Mouse (Mus musculus): ENCODE results near the gene Gdpgp1. TPM values are rescaled to one million over a fixed set of nuclear protein-coding genes. Genes with fewer than 3 reads are reported as not detected.
A peak's percentile ranks its signal among the peaks of the same experiment; 100 is the strongest.

Gene Gdpgp1
- total RNA-seq, 4 experiments from 2014 or later: 6.2 to 7.5 (median 7.0) TPM

DNA sequence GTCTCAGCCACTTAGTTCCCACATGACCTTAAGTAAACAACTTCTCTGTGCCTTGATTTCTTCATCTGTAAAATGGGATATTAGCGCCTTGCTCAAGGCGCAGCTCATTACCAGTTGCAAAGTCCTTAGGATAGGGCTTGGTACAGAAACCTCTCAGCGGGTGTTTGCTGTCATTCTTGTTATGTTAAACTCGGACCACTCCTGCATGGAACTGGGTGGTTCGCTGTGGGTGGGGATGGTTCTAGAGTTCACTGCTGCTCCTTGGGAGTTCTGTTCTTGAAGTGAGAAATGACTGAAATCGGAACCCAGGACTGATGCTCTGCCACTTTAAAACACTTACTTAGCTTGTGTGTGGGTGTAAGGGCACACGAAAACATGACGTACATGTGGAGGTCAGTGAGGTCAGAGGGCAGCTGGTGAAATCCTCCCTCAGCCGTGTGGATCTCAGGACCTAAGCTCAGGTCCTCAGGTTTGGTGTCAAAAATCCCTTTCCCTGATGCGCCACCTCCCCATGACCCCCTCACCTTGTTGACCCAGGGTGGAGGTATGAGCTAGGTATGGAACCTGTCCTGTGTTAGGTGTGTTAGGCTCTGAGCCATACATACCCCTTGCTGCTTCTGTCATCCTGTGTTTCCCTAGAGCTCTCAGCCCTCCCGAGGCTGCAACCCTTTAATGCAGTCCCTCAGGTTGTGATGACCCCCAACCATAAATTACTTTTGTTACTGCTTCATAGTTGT is 32.6 kb upstream of the Gdpgp1 start:
- DNase-seq (ENCODE audit: low spot score in 2 of 2): no peak

DNA sequence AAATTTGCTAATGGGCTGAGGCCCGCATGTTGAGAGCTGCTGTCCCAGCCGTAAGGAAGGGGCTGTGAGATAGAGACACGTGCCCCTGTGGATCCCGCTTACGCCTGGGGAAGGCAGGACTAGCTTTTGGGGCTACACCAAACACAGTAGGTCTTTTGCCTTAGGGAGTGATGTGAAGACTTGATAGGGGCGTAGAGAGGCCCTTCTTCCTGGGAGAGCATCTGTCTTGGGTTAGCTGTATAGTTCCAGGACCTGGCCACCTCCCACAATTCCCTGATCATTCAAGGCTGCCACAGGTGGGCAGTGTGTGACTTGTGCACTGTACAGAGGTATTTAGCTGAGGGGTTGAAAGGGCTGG is 32.1 kb upstream of the Gdpgp1 start:
- DNase-seq (ENCODE audit: low spot score in 2 of 2): no peak

DNA sequence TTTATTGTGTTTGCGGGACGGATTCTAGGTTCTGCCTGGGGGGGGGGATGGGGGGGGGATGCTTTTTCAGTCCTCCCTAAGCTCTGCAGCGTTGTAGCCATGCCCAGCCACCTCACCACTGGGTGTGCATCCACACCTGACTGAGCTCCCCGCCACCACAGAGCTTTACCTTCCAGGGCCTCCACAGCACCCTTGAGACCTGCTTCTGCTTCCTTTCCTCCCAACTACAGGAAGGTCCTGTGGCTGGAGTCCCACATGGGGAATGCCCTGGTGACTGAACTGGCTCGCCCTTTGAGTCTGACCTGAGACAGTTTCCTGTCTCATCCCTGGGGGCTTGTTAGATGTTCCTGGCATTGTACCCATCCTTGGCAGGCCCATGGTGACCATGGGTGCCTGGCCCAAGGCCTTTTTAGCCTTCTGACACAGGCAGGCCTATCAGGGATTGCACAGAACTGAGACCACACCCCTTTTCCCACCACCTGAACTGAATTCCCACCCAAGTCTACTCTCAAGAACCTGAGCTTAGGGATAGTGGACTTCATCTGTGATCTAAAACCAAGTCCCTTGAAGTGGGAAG is 31.6 kb upstream of the Gdpgp1 start:
- DNase-seq (ENCODE audit: low spot score in 2 of 2): no peak

DNA sequence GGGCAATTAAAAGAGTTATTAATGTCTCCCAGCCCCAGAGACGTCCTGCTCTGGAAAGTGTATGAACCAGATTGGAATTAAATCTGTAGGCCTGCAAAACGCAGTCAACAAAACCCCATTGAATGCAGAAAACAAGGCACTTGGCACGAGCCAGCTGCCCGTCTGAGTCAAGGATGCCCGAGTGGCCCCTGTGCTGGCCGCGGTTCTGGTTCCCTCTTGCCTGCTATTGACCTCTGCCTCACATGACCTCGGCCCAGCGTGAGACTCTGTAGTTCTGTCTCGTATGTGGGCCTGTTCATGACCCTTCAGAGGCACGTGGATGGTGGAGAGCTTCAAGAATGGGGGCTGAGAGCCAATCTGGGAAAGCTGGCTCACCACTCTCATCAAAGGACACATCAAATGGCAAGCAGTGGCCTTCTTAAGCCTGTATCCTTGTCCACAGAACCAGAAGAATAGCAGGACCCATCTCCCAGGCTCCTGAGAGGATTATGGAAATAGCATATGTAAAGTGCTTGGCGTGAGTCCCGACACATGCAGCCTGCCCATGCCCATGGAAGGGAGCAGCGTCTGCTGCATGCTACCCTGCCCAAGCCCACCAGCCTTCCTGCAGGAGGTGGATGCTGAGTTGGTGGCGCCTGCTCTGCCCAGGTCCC is 30.7 kb upstream of the Gdpgp1 start:
- no peak for DNase-seq (ENCODE audit: low spot score in 2 of 2)

DNA sequence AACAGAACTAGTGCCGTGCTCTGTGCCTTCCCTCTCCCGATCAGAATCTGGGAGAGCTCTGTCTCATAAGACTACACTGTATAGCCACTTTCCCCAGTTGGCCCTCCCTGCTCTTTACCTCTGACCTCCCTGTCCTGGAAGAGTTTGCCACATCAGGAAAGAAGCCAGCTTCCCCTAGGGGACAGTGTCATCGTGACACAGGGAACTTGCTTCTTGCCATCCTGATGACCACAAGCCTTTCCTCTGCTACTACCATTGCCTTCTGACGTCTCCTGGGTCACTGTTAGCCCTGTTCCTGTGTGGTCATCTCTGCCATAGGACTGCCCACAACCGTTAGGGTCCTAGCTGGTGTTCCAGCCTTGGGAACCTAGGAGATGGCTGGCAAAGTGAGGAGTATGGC is 29.7 kb upstream of the Gdpgp1 start:
- no peak for DNase-seq (ENCODE audit: low spot score in 2 of 2)

DNA sequence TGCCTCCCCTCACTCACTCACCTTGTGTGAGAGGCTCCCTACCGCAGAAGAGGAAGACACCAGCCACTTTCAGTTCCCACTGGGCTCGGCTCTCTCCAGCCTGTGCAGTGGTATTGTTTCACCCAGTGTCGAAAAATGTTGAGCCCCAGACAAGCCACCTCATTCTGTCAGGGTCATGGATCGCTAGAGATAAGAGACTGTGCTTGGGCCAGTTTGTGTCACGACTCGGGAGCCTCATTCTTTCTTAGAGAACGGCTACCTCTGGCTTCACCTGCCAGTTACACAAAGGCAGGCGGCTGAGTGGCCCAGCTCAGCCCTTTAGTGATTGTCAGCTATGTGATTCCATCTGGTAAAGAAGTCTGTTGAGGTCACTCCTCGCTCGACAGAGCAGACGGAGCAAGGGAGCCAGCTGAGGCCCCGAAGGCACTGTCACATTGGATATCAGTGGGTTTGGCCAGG is 29.0 kb upstream of the Gdpgp1 start:
- no peak for DNase-seq (ENCODE audit: low spot score in 2 of 2)

DNA sequence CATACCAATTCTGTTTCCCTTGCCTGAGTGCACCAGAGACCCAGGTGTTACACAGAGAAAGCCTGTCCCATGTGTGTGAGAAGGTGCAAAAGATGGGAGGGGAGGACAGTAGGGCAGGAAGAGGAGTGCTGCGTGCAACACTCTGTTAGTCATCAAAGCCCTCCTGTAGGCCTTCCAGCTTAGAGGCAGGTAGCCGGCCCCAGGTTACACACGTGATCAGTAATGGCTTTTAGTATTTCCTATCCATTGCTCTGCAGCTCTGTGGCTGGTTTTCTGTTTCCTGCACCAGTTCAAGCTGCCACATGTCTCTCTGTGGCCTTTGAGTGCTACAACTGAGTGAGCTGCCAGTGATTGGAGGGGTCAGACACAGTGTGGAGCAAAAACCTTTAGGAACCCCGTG is 28.3 kb upstream of the Gdpgp1 start:
- DNase-seq (ENCODE audit: low spot score in 2 of 2): no peak

DNA sequence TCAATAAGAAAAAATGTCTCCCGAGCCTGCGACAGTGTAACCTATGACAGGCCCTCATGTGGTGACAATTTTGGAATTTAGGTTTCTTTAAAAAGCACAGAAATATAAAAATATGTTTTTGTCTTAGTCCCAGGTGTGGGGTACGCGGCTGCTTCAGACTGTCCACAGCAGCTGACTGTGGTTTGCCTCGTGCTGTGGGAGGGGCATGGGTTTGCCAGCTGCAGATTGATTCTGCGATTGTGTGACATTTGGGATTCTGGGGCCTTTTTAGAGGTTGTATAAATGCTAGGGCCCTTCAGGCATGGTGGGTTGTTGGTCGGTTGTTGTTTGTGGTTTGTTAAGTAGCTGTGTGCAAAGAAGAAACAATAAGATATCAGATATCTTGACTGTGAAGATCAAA is 27.7 kb upstream of the Gdpgp1 start:
- DNase-seq (ENCODE audit: low spot score in 2 of 2): no peak

DNA sequence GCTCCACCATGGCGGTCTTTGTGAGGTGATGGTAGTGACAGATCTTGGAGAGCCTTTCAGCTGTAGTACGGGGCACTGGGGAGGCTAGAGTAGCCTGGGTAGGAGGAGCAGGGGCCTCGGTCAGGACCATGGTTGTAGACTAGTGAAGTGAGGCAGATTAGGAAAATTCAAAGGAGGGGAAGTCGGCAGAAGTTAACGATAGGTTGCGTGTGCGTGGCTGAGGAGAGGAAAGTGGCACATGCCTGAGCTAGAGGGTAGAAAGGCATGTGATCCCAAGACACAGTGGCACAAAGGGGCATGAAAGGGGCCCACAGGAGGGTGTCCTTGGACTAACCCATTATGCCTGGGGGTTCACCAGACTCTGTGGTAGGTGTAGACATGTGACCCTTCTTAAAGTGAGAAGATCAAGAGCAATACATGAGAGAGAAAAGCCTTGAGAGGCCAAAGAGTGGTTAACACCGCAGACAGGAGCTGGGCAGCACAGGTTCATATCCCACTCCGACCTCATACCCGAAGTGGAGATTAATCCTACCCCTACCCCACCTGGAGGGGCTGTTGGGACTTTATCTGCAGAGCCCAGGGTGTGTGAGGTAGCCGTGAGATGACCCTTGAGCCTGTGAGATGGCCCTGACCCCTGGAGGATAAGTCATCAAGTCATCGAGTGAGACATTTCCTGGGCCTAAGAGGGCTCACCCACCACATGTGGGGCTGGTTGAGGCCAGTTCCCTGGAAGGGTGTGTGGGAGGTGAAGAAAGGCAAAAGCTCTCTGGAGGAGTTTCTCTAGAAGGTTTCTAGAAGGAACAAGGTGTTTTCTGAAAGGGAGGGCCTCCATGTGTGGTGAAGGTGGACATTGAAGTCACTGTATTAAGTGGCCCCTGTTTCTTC is 26.7 kb upstream of the Gdpgp1 start:
- no peak for DNase-seq (ENCODE audit: low spot score in 2 of 2)

DNA sequence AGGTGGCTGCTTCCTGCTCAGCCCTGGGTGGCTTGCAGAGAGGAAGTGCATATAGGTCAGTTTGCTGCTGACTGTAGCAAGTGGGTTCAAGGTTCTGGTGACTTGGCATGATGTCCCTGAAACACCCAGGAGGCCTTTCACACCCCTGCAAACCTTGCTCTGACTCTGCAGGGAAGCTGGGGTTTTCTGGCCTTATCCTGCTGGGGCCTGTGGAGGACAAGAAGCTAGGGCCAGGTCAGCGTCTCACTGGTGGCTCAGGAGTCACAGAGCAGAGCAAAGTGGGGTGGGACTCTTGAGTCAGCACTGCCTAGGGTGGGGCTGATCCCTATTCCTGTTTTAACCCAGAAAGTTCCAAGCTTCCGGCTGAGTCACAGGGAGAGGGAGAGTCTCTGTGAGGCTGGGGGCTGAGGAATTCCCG is 25.3 kb upstream of the Gdpgp1 start:
- DNase-seq (ENCODE audit: low spot score in 2 of 2): no peak

DNA sequence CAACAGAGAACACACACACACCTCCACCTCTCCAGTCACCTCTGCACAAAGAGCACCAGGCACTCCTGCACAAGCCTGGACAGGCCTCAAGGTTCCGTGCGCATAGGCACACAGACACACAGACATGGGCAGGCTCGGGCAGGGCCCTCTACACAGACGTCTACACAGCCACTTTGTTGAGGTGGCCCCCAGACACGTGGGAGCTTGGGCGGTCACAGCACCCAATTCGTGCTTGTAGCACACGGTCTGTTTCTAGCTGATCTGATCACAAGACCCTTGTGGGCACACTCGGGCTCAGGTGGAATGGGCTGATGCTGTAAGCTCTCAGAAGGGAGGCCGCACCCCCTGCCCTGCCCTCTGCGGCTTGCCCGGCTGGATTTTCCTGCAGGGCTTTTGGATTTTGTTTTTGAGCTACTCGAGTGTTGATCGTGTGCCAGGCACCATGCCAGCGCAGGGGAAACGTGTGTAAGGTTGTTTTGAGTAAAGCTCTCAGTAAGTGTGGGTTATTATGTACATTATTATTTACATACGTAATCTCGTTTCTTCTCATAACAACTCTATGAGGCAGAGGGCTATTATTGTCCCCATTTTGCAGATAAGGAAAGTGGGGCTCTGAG is 24.5 kb upstream of the Gdpgp1 start:
- DNase-seq (ENCODE audit: low spot score in 2 of 2): no peak

DNA sequence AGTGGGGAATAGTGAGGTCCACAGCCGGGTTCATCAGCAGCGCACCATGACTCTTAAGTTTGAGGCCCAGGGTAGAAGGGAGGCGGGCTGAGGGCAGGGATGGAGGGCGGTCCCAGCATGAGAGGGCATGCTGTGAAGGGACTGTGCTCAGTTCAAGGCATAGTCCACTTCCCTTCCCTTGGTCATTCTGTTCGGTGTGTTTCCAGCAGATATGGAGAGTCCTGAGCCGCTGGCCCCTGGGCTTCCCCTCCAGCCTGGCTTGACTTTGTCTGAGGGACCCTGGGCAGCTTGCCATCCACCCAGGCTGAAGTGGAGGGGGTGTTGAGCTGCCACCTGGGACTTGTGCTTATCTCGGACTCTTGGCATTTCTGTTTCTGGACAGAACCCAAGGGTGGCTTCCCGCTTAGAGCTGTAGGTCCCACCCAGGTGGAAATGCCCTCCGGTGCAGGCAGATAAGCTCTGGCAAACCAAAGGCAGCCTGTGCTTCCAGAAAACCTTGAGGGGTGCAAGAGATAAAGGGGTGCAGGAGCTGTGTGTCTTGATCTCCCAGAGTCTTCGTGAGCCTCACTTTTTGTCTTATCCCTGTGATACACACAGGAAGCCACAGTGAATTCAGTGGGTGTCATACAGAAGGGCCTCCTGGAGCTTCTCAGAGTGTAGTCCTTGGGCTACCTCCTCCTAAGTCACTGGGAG is 23.8 kb upstream of the Gdpgp1 start:
- no peak for DNase-seq (ENCODE audit: low spot score in 2 of 2)

DNA sequence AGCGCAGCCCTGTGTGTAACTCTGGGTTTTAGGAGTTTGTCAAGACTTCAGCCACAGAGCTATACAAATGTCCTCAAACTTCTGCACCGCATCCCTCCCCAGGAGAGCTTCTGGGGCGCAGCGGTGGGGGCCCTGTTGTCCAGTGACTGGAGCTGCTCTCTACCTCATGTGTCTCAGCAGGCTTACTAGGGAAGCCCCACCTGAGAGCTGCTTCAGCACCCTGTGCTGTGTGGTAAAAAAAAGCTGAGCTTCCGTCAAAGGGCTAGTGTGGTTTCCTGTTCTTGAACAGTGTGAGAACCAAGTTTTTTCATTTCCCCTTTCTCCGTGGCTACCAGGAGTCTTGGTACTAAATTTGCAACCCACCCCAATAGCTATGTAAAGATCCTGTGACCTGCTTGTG is 23.0 kb upstream of the Gdpgp1 start:
- DNase-seq (ENCODE audit: low spot score in 2 of 2): no peak

DNA sequence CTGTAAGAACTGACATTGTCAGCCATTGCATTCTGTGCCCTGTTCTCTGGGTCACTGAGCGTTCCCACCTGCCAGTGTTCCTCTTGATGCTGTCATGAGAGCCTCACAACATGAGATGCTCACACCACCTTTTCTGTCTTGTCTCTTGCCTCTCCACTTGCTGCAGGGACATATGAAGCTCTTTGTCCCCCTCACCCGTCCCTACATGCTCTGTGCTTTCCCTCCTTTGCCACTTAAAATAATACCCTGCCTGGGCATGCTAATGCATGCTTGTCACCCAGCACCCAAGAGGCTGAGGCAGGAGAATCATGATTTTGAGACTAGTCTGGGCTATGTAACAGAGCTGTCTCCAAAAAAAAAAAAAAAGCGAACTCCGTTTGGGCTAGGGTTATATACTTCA is 21.7 kb upstream of the Gdpgp1 start:
- no peak for DNase-seq (ENCODE audit: low spot score in 2 of 2)

DNA sequence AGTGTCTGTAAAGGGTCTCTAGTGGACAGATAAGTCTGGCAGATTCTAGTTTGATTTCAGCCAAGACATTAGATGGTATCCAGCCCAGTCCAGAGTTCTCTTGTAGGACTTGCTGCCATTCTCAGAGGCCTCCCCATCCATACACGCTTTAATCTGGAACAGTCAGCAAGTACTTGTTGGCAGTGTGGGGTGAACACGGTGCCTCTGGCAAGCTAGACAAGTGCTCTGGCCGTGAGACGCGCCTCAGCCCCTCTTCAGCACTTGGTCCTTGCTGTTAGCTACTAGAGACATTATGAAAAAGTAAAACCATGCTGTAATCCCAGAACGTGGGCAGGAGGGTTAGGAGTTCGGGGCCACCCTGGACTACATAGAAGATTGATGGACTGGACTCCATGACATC is 19.1 kb upstream of the Gdpgp1 start:
- no peak for DNase-seq (ENCODE audit: low spot score in 2 of 2)

DNA sequence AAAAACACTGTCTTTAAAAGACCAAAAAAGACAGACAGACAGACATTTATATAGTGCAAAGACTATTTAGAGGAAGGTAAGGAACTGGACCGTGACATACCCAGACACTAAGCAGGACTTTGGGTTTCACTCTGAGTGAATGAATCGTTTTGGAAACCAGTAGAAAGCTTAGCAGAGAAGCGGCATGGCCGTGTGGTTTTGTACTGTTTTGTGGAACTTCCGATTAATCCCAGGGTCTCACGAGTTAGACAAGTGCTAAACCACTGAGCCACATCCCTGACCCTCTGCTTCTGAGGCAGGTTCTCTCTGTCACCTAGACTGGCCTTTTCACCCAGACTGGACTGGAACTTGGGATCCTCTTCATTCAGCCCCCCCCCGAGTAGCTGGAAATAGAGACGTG is 18.2 kb upstream of the Gdpgp1 start:
- no peak for DNase-seq (ENCODE audit: low spot score in 2 of 2)

DNA sequence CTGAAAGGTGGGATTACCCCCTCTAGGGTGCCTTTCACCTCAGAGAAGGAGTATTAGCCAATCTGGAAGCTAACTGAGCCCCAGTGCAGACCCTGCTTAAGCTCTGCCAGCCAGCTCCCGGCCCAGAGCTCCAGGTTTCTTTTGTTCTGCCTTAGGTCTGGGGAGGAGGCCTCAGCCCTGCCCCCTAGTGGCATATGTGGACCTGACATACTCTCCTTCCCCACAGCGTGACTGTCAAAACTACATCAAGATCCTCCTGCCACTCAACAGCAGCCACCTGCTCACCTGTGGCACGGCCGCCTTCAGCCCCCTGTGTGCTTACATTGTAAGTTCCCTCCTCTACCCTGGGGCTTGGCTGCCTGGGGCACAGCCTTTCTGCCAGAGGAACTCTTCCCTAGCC is 17.3 kb upstream of the Gdpgp1 start:
- DNase-seq (ENCODE audit: low spot score in 2 of 2): peak in 1 of 2 experiments; percentile 74

DNA sequence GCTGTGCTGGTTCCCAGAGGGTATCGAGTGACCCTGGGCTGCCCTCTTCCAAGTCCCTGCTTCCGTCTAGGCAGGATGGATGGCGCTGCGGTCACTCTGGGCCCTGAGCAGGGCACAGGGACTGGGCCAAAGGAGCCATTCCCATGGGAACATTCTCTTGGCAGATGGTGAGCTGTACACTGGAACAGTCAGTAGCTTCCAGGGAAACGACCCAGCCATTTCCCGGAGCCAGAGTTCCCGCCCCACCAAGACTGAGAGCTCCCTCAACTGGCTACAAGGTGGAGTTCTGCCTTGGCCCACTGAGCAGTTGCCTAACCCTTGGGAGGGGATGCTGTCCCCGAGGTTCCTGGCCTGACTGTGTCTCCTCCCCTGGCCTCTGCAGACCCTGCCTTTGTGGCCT is 16.1 kb upstream of the Gdpgp1 start:
- peak; percentile 54 to 64 for DNase-seq (ENCODE audit: low spot score in 2 of 2)

DNA sequence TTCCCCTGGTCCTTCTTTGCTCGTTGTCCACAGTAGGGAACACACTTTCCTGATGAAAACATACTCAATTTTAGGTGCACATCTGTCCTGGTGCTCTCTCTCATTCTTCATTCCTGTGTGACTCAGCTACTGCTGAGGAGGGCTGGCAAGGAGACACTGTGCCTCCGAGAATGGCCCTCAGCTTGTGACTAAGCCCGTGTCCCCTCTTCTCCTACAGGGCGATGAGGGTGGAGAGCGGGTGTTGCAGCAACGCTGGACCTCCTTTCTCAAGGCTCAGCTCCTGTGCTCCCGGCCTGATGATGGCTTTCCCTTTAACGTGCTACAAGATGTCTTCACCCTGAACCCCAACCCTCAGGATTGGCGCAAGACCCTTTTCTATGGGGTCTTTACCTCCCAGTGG is 14.0 kb upstream of the Gdpgp1 start:
- DNase-seq (ENCODE audit: low spot score in 2 of 2): no peak

DNA sequence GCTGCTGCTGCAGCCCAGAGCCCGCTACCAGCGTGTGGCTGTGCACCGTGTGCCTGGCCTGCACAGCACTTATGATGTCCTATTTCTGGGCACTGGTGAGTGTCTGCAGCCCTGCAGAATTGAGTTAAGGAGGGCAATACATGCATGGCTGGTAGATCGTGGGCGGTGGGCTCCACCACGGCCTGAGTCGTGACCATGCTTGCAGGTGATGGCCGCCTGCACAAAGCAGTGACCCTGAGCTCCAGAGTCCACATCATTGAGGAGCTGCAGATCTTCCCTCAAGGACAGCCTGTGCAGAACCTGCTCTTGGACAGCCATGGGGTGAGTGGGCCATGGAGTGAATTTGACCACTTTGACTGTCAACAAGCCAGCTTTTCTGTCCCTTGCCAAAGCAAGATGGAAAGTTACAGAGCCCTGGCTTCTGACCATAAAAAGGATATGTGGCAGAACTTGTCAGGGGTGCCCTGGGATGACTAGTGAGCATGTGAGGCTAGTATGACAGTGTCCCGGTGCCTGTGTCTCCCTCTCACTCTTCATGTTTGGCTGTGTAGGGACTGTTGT is 12.3 kb upstream of the Gdpgp1 start:
- no peak for DNase-seq (ENCODE audit: low spot score in 2 of 2)

Measured in layer of hippocampus, adult 8-10 months (tissue).